Mouse (Mus musculus) heart, adult 11 months (tissue): ENCODE data around the gene Nat8l.

Experiments used
- DNase-seq: peaks from one replicate; pipeline ENCODE4 v3.0.0; 2022

Gene Nat8l

GRCm38 (mm10) chr5:34004618-34005017 lies 8.8 kb downstream of the Nat8l start:
- peak; percentile 82 for DNase-seq

GRCm38 (mm10) chr5:34006832-34007231 lies 11.0 kb downstream of the Nat8l start:
- peak; percentile 87 for DNase-seq

- DNase-seq = peak; percentile 79
Measured at GRCm38 (mm10) chr5:34007392-34007941, 11.7 kb downstream of the Nat8l start.

GRCm38 (mm10) chr5:34014652-34015051 lies 18.9 kb downstream of the Nat8l start:
- no peak for DNase-seq

- DNase-seq = peak; percentile 61
Measured at GRCm38 (mm10) chr5:34018968-34019367, 23.2 kb downstream of the Nat8l start.

- peak; percentile 80 for DNase-seq
Measured at GRCm38 (mm10) chr5:34030101-34030500, 34.3 kb downstream of the Nat8l start.

GRCm38 (mm10) chr5:34031022-34031421 lies 35.2 kb downstream of the Nat8l start:
- peak; percentile 66 for DNase-seq

- DNase-seq = peak; percentile 78
Measured at GRCm38 (mm10) chr5:34032520-34032919, 36.7 kb downstream of the Nat8l start.
